Mouse (Mus musculus) thymus, postnatal 0 days (tissue): ENCODE measurements at regions not wholly inside any gene's neighbourhood (a gene's known extent, or its start where the extent isn't known, plus 50 kb on each side); places are given as distances from the start of the nearest gene placed in this dataset.

Experiments used
- DNase-seq: peaks from one replicate; pipeline ENCODE4 v3.0.0-alpha.2; 2015; ENCODE audit warnings: low spot score

GRCm38 (mm10) chr12:99039497-99040322 is 119.3 kb downstream of the Ttc8 start:
- no peak for DNase-seq

GRCm38 (mm10) chr12:99041606-99042005 is 121.2 kb downstream of the Ttc8 start:
- DNase-seq: peak; percentile 4

GRCm38 (mm10) chr12:99042918-99043862 is 122.8 kb downstream of the Ttc8 start:
- DNase-seq: no peak

- no peak for DNase-seq
These were observed 124.1 kb downstream of the Ttc8 start for GRCm38 (mm10) chr12:99044477-99044876.

GRCm38 (mm10) chr12:99050426-99050825 is 130.1 kb downstream of the Ttc8 start:
- DNase-seq: no peak

- DNase-seq: no peak
These were observed 132.2 kb downstream of the Ttc8 start for GRCm38 (mm10) chr12:99052599-99052998.

GRCm38 (mm10) chr12:99057521-99057920 is 137.1 kb downstream of the Ttc8 start:
- no peak for DNase-seq

GRCm38 (mm10) chr12:99058916-99059315 is 138.5 kb downstream of the Ttc8 start:
- DNase-seq: no peak

- no peak for DNase-seq
These were observed 139.1 kb downstream of the Ttc8 start for GRCm38 (mm10) chr12:99059491-99059890.

GRCm38 (mm10) chr12:99060702-99061101 is 140.3 kb downstream of the Ttc8 start:
- no peak for DNase-seq

- DNase-seq: no peak
These were observed 143.1 kb downstream of the Ttc8 start for GRCm38 (mm10) chr12:99063441-99063840.

- no peak for DNase-seq
These were observed 143.5 kb downstream of the Ttc8 start for GRCm38 (mm10) chr12:99063885-99064284.

- DNase-seq: no peak
These were observed 147.6 kb downstream of the Ttc8 start for GRCm38 (mm10) chr12:99067962-99068361.

- DNase-seq: no peak
These were observed 153.4 kb downstream of the Ttc8 start for GRCm38 (mm10) chr12:99073766-99074165.

GRCm38 (mm10) chr12:99077366-99077765 is 157.0 kb downstream of the Ttc8 start:
- no peak for DNase-seq

GRCm38 (mm10) chr12:99079873-99080272 is 159.5 kb downstream of the Ttc8 start:
- DNase-seq: no peak

GRCm38 (mm10) chr12:99083616-99084015 is 163.2 kb downstream of the Ttc8 start:
- no peak for DNase-seq

- peak; percentile 91 for DNase-seq
These were observed 163.8 kb downstream of the Ttc8 start for GRCm38 (mm10) chr12:99084144-99084543.

GRCm38 (mm10) chr12:99087286-99087685 is 166.9 kb downstream of the Ttc8 start:
- DNase-seq: no peak

GRCm38 (mm10) chr12:99091770-99092169 is 171.4 kb downstream of the Ttc8 start:
- no peak for DNase-seq

- no peak for DNase-seq
These were observed 172.8 kb downstream of the Ttc8 start for GRCm38 (mm10) chr12:99093151-99093550.

GRCm38 (mm10) chr12:99093989-99094388 is 173.6 kb downstream of the Ttc8 start:
- DNase-seq: no peak
